ENCODE assay signal across 13 mouse cellular contexts in the genomic region with DNA sequence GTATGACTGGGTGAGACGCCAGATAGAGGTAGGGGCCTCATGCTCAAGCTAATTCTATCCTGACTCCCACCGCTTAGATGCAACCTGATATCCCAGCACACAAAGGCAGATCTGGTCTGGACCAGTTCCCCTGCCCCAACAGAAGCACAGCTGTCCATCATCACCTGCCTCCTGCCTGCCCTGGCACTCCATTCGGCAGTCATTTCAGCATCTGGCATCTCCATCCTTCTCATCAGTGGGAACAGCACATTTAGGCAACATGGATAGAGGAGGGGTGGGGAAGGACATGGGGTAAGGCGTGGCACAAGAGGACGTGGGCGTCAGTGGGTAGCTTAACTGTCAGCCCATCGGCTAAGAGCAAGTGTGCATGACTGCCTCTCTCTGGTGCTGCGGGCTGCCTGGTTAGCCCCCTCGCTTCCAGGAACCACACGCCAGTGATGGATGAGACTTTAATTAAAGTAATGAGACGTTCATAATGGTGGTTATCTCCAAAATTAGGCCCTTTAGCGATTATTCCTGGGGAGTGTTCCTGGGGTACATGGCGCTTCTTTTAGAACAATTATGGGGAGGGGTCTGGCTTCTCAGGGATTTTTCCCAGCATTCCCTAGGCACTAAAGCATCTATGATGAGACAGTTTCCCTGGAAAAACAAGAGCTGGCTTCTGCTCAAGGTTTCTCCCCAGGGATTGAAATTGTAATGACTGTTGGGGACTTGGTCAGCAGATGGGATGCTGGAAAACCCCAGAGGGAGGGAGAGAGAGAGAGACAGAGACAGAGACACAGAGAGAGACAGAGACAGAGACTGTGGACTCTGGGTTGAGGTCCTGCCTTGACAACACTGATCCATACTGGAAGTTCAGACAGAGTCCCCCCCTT. TPM values are rescaled to one million over a fixed set of nuclear protein-coding genes. Genes with fewer than 3 reads are reported as not detected.
DNase-seq lines count a peak whose midpoint lies in the region; ATAC-seq and TF ChIP-seq lines count a peak whose summit lies in the region.
"Had no signal": no experiment of that assay in that cellular context is flagged by ENCODE, and none has a peak within 500 bp of the region (broad histone marks: within the 10 kb centered on the region; RNA-seq: fewer than 3 reads in every experiment).

No protein-coding gene starts in this region.

- H3K36me3 ChIP-seq in lung, embryonic 15.5 days = no peaks in the 10 kb centered on the region
- H3K36me3 ChIP-seq in embryonic facial prominence, embryonic 15.5 days = no peaks in the 10 kb centered on the region
- no peaks in the 10 kb centered on the region for H3K36me3 ChIP-seq in limb, embryonic 10.5 days
- no peaks in the 10 kb centered on the region for H3K36me3 ChIP-seq in kidney, adult 2 months (ENCODE audit: control insufficient read depth, insufficient read depth, low read length)

- no peaks in the 10 kb centered on the region for H3K27me3 ChIP-seq in lung, embryonic 15.5 days
- H3K27me3 ChIP-seq in embryonic facial prominence, embryonic 15.5 days = no peaks in the 10 kb centered on the region; the same call in 1 of the 2 replicates
- H3K27me3 ChIP-seq in limb, embryonic 10.5 days (ENCODE audit: low read depth, poor library complexity, severe bottlenecking) = peaks cover 30% of the 10 kb centered on the region
- H3K27me3 ChIP-seq in kidney, adult 2 months (replicated peaks; ENCODE audit: control insufficient read depth, insufficient read depth, low read length) = no peaks in the 10 kb centered on the region

- 53% methylated on average over 13 of the region's 13 CpGs for WGBS in lung, embryonic 15.5 days
- WGBS in embryonic facial prominence, embryonic 15.5 days = 45% methylated on average over 13 of the region's 13 CpGs
- WGBS in limb, embryonic 10.5 days = 65% methylated on average over 13 of the region's 13 CpGs
- 62% methylated on average over 13 of the region's 13 CpGs for WGBS in kidney, adult 2 months

- H3K4me1 ChIP-seq in lung, embryonic 15.5 days = peaks cover 35% of the 10 kb centered on the region
- H3K4me1 ChIP-seq in embryonic facial prominence, embryonic 15.5 days = peaks cover 40% of the 10 kb centered on the region
- H3K4me1 ChIP-seq in limb, embryonic 10.5 days = peaks cover 39% of the 10 kb centered on the region
- peaks cover 3% of the 10 kb centered on the region; the same call in 1 of the 2 replicates for H3K4me1 ChIP-seq in kidney, adult 2 months (ENCODE audit: control insufficient read depth, insufficient read depth, low read length)

- peak overlapping the region; percentile 92 for H3K27ac ChIP-seq in lung, embryonic 15.5 days
- H3K27ac ChIP-seq in embryonic facial prominence, embryonic 15.5 days (replicated peaks) = 0 out of 2 replicates have a peak overlapping the region, but pooled peaks have one; percentile 80
- H3K27ac ChIP-seq in limb, embryonic 10.5 days = peak overlapping the region; percentile 84
- no peak overlapping the region for H3K27ac ChIP-seq in kidney, adult 2 months (ENCODE audit: insufficient read depth, low read depth, low read length)
- H3K27ac ChIP-seq: macrophage had no signal

- no peak for TF ChIP-seq POLR2A in kidney, adult 2 months (IDR thresholded peaks at IDR 0.05; ENCODE audit: low read depth, low read length)

- H3K4me2 ChIP-seq in lung, embryonic 15.5 days = no peak overlapping the region
- no peak overlapping the region for H3K4me2 ChIP-seq in embryonic facial prominence, embryonic 15.5 days (replicated peaks)

- no peak for TF ChIP-seq CTCF in kidney, adult 2 months (conservative IDR thresholded peaks at IDR 0.05; ENCODE audit: insufficient read depth, insufficient read length, low read depth, low read length)

- no peak overlapping the region for H3K4me3 ChIP-seq in lung, embryonic 15.5 days
- no peak overlapping the region for H3K4me3 ChIP-seq in embryonic facial prominence, embryonic 15.5 days (replicated peaks)
- no peak overlapping the region for H3K4me3 ChIP-seq in limb, embryonic 10.5 days
- no peak overlapping the region for H3K4me3 ChIP-seq in kidney, adult 2 months (ENCODE audit: insufficient read depth, low read depth, low read length)

- no peak for DNase-seq in lung, postnatal 14 days
- no peak for DNase-seq in limb, embryonic 10.5 days (ENCODE audit: low spot score)
- peak; percentile 53 for DNase-seq in retina, embryonic 14.5 days (ENCODE audit: low spot score)
- no peak for DNase-seq in urinary bladder, postnatal 14 days (ENCODE audit: low spot score)
- DNase-seq in kidney, adult 2 months = no peak
- no peak for DNase-seq in left cerebral cortex, adult 8-10 months (ENCODE audit: low spot score in 2 of 2)
- DNase-seq: thymus, postnatal 4 days had no signal

- H3K9ac ChIP-seq in lung, embryonic 15.5 days = no peak overlapping the region
- H3K9ac ChIP-seq in embryonic facial prominence, embryonic 15.5 days = no peak overlapping the region

- no peak for ATAC-seq in lung, embryonic 15.5 days (ENCODE audit: borderline replicate concordance, extremely low read depth, low FRiP score, low TSS enrichment)
- ATAC-seq in embryonic facial prominence, embryonic 15.5 days (ENCODE audit: insufficient number of reproducible peaks, low FRiP score, low TSS enrichment, low read depth) = no peak
- ATAC-seq: inflammation-experienced regulatory T-cells, adult 6 months had no signal

- no peaks in the 10 kb centered on the region for H3K9me3 ChIP-seq in lung, embryonic 15.5 days
- H3K9me3 ChIP-seq in embryonic facial prominence, embryonic 15.5 days (replicated peaks) = no peaks in the 10 kb centered on the region
- no peaks in the 10 kb centered on the region for H3K9me3 ChIP-seq in limb, embryonic 10.5 days (replicated peaks)

RNA-seq across cellular contexts. Expression of a gene that starts 38.0 kb away (rescaled TPM):
- polyA plus RNA-seq in lung, embryonic 15.5 days (2015; fragmentation: Nextera tagmentation; extraction: Ambion mirVana) = 0.06 TPM in 1 of 2 replicates, not detected in the other
- polyA plus RNA-seq in embryonic facial prominence, embryonic 15.5 days (2015; fragmentation: Nextera tagmentation; extraction: Ambion mirVana) = 0.12 TPM in 1 of 2 replicates, not detected in the other
- polyA plus RNA-seq in limb, embryonic 10.5 days (2016; fragmentation: Nextera tagmentation; extraction: Ambion mirVana) = not detected in 2 replicates
- 0.05 TPM in 1 of 2 replicates, not detected in the other for polyA plus RNA-seq in kidney, adult 2 months (2012; rRNA removed)
- total RNA-seq in left cerebral cortex, adult 8-10 months (2022) = under 1 TPM in 3 of 4 experiments, not detected in 1; 0.14 to 0.26 (median 0.16) TPM
- total RNA-seq: adrenal gland, postnatal 36 days; MEL had no signal
- polyA plus RNA-seq: inflammation-experienced regulatory T-cells, adult 6 months; macrophage had no signal
